Mouse (Mus musculus) regulatory T cell (primary cell): ENCODE data around the gene Gch1.

Experiments used
- in situ Hi-C: fragments of 300-600 bp; cut with MboI, MseI; formaldehyde crosslinking; loops from one replicate; pipeline ENCODE4 v1.15.1; 2025; ENCODE audit warnings: high pct_unique_total_duplicates

Gch1 gene

DNA sequence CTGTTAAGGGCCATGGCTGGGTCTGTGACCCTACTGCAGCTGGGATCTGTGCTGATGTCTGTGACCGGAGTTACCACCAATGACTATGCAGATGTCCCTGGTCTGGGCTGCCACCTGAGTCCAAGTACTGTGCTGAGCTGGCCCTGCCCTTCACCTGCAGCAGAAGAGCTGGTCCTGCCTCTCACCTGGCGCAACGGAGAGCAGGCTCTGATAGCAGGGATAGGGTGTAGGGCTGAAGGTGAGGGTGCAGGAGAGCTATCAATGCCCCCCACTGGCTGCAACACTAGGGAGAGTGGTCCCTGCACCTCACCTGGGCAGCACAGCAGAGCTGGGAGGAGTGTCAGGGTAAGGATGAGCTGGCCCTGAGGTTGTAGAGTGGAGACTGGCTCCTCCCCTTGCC, 17.4 kb upstream of the Gch1 start:
- in situ Hi-C loops = no loop called here

DNA sequence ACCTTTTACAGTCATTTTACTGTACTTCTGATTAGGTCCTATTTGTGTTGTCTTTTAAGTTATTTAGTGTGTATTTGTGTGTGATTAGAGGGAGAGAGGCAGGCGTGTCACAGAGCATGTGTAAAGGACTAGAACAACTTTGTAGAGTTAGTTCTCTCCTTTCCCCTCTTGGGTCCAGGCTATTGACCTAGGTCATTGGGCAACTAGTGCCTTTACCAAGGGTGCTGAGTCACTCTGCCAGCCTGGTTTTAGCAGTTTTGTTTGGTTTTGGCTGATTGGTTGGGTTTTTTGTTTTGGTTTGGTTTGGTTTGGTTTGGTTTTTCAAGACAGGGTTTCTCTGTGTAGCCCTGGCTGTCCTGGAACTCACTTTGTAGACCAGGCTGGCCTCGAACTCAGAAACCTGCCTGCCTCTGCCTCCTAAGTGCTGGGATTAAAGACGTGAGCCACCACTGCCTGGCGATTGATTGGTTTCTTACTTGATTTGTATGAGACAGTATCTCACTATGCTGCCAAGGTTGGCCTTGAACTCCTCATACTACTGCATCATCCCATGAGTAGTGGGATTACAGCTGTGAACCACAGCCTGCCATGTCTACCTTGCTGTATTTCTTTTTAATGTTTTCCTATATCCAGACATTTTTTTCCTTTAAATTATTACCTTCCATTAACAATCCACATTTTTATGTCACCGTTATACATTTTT, 16.2 kb upstream of the Gch1 start:
- in situ Hi-C loops = no loop called here

DNA sequence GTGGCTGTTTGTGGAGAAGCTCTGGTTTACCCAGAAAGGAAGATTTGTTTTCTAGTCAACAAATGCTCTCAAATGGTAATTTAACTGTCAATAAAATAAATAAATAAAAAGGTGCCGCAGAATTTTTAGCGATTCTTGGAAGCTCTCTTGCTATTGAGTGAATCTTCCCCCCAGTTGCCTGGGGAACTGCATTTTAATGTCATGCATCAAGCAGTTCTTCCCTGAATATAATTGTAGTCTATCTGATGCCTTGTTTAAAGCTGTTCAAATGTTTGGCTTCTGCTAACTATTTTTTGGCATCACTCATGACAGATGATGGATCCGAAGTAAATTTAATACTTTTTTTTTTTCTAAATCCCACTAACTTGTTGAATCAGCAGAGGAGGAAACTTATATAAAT, 8.1 kb upstream of the Gch1 start:
- in situ Hi-C loops = no loop called here

DNA sequence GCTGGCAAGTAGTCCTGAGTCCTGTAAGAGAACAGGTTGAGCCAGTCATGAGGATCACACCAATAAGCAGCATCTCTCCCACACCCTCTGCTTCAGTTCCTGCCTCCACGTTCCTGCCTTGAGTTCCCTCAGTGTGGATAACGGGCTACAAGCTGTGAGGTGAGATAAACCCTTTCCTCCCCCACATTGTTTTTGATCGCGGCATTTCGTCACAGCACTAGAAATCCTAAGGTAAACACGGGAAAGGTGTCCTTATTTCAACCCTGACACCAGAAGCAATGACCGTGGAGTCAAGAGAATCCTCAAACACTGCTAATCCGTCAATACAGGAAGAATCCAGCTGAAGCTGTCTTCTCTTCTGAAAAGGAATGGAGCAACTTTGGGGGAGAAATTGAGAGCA, 7.5 kb upstream of the Gch1 start:
- in situ Hi-C loops = no loop called here

DNA sequence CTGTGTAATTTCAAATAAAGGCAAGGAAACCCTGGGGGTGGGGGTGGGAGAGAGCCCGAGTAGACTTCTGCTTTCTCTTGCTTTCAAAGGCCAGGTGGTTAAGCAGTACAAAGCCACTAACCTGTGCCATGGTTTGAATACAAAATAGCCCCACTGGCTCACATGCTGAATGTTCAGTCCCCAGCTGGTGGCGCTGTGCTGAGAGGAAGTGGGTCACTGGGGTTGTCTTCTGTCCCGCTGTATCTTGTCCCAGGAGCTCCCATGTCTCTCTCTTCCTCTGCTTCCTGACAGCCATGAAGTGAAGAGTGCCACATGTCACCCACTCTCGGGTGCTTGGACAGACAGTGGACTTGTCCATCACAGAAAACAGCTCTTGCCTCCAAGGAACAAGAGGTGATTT, 4.9 kb upstream of the Gch1 start:
- in situ Hi-C loops = no loop called here

DNA sequence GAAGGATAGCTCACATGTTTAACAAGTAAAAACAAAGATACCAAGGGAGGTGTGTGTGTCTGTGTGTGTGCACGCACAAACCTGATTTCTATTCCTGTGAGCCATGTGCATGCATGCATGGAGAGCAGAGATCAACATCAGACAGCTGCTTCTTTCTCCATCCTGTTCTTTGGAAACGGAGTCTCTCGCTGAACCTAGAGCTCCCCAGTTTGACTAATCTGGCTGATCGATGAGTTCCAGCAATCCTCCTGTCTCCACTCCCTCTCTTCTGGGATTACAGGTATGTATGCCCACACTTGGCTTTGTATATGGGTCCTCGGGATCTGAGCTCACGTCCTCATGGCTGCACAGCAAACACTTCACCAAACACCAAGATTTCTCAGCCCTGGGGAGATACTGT, 4.3 kb upstream of the Gch1 start:
- in situ Hi-C loops = no loop called here

DNA sequence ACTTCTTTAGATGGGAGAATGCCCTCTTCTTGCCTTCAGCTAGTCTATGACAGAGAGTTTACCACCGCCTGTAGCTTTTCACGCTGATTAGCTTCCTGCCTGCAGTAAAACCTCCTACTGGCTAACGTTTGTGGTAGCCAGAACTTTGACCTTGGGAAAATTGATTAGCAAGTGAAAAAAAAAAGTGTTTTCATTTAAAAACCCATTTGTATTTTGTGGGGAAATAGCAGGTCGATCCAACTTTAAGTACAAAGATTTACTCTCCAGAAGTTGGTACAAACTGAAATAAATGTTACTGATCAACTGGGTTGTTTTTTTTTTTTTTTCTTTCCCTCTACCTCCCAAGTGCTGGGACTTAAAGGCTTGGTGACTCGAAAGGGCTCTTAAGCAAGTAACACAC, 2.6 kb upstream of the Gch1 start:
- in situ Hi-C loops = no loop called here

DNA sequence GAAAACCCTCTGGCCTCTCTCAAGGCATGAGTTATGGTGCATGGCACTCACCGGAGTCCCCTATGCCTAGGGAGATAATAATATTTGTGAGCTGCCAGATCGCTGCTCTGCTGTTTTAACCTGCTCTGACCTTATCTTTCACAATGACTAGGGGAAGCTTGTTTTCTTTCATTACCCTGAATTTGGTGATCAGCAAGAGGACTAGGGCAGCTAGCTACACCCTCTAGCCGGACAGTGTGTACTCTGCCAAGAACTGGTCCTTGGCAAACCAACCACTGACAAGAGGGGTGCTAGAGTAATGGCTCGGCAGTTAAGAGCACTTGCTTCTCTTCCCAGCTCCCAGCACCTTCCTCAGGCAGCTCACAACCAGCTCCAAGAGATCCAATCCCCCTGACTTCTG, 1.4 kb upstream of the Gch1 start:
- in situ Hi-C loops = no loop called here

DNA sequence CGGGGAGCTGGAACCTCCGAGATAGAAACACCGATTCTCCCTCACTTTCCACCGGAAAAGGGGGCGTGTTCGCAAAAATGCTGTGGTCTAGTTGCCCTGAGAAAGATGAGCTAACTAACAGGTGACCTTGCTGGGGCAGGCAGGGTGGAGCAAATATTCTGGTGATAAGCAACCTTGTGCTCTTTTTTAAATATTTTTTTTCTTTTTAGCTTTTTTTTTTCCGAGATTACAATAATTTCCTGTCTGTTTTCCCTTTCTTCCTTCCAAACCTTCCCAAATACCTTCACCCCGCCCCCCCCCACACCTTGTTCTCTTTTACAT, 382 bp upstream of the Gch1 start:
- in situ Hi-C loops = no loop called here

DNA sequence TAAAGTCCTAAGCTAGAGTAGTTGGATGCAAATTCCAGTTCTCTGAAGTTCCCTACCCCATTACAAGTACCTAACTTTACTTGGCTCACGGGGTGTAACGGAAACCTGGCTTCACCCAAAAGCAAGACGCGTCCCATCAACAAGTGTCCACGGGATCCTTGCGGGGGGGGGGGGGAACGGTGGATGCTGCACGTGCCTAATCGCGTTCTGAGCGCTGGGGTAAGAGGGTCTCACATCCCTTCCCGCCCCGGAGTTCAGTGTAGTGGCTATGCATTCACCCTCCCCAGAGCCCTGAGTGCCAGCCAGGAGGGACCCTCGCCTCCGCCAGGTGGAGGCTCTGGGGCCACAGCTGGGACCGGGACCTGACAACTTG, 752 bp downstream of the Gch1 start:
- in situ Hi-C loops = no loop called here

DNA sequence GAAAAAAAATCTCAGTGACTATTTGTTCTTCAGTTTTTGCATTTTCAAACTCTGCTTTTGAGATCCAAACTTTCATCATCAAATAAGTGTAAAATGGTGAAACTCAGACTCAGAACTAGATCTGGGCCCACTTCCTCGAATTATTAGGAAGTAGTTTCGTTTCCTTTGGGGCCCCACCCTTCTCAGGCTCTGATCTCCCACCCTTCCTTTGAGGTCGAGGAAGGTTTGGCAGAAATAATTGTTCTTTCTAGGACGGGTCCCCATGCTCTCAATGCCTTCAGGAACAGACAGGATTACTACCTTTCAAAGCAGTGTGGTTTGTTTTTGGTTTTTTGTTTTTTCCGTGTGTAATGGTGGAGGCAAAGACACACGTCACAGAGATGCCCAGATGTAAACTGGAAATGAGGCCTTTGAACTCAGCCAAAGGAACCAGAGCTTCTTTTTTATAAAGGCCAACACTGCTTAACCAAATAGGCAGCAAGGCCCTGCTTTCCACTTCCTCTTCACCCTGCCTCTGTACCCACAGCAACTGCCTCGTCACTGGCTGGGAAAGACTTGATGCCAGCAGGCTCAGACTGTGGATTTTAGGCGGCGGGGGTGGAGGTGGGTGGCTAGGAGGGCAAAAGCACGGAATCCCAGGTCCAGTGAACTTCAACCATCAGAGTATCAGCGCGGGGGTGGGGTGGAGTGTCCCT, 1.4 kb downstream of the Gch1 start:
- in situ Hi-C loops = no loop called here

DNA sequence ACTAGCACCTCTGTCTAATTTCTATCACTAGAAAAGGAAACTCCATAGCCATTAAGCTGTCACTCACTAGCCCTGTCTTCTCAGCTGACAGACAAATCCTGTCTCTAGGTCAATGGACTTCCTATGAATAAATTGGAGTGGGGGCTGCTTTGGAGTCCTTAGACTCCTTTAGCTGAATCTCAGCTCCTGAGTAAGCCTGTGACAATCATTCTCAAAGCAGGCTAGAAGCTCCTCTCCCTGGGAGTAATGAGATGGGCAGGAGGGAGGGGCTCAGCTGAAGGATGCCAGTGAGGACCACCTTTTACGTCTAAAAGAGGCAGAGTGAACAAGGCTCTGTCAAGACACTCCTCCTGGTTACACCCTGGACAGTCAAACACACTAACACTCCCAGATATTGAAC, 2.0 kb downstream of the Gch1 start:
- in situ Hi-C loops = no loop called here

DNA sequence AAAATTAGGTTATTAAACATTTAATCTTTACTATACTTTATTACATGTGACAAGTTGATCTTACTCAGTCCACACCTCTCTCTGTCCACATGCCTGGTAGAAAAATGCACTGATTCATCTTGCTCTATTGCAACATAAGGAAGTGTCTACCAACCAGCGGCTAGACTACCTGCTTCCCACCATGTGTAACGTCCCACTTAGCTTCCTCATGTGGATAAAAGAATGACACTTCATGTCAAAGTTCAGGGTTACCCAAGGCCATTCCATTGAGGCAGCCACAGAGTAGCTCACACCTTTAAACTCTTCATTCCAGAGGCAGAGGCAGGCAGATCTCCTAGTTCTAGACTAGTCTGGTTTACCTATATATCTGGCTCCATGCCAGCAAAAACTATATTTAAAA, 2.7 kb downstream of the Gch1 start:
- in situ Hi-C loops = no loop called here

DNA sequence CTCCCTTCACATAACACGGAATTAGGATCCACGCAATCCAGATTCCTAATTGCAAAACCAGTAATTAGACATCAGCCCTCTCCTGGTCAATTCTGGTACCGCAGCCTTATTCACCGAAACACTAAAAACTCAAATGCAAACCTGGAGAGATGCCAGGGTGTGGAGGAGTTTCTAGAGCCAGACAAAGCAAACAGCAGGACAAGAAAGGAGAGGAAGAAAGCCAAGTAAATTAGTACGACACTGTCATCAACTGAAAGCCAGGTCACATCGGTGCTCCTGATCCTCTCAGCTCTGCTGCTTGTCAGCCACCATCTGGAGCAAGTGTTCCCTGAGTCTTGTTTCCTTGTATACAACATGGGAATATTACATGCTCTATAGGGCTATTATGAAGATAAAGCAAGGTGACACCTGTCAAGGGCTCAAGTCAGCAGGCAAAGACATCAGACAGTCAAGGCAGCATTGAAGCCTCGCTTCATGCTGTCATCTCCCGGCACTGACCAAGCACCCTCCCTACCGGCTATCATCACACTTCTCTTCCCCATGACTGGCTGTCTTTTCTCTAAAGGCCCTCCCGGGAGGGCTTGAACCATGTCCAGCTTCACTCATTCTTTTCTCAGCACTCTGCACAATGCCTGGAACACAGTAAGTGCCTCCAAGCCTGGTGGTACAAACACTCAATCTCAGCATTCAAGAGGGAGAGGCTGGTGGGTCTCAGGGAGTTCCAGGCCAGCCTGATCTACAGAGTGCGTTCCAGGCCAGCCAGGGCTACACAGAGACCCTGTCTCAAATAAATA, 7.5 kb downstream of the Gch1 start:
- in situ Hi-C loops = no loop called here

DNA sequence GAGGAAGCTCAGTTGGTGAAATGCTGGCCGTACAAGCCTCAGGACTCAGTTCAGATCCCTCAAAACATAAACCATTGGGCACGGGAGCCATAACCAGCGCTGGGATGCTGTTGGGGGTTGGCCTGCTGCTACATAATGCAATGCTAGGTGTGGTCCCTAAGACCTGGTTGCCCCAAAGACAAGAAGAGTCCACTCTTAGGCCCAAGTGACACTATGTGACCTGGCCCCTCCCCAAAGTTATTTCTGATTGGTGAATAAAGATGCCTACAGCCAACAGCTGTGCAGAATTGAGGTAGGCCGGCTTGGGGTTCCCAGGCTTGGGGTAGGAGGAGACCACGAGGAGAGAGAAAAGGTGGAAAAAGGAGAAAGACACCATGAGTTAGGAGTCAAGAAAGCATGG, 10.4 kb downstream of the Gch1 start:
- in situ Hi-C loops = no loop called here

DNA sequence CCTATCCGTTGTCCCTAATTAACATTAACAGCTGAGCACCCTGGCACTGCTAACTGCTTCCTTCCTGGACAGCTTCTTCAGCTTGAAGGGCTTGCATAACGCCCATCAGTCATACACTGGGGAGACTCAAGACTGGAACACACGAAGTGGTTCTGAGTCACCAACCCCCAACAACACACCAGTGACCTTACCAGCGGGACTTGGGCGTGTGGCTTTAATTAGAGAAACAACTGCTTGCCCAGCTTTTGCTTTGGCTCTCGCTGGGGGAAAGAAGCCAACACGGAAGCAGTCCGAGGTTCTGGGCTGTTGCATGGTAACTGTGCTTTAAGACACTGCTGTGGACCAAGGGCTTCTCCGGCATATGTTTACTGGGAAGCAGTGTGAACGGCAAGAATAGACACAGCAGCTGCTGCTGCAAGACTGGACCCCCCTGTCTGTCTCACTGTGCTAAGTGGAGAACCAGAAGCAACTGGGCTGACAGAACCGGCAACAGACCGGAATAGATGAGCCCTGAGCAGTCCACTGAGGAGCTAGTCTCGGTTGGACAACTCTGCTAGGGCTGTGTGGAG, 11.3 kb downstream of the Gch1 start:
- in situ Hi-C loops = no loop called here

DNA sequence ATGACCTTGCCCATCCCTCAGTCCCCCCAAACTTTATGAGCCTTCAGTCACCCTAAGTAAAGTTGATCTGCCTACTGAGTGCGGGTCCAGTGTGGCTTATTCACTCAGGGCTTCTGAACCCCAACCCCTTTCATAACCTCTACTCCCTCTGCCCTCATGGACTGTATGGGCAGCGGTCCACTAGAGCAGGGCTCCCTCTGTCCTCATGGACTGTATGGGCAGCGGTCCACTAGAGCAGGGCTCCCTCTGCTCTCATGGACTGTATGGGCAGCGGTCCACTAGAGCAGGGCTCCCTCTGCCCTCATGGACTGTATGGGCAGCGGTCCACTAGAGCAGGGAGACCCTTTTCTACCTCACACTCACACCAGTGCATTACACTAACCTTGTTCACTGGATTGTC, 13.0 kb downstream of the Gch1 start:
- in situ Hi-C loops = no loop called here

DNA sequence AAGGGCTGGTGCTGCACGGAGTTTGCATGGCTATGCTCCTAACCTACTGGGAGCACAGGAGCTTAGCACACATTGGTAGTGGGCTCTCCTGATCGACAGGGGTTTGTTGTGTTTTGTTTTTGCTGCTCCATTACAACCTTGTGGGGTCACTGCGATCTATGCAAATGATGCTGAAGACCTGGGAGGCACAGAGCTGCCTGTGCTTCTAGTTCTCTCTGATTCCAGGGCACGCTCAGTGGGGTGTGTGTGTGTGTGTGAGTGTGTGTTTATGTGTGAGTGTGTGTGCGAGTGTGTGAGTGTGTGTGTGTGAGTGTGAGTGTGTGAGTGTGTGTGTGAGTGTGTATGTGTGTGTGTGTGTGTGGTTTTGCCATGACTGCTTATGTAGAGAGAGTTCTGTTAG, 14.1 kb downstream of the Gch1 start:
- in situ Hi-C loops = no loop called here

DNA sequence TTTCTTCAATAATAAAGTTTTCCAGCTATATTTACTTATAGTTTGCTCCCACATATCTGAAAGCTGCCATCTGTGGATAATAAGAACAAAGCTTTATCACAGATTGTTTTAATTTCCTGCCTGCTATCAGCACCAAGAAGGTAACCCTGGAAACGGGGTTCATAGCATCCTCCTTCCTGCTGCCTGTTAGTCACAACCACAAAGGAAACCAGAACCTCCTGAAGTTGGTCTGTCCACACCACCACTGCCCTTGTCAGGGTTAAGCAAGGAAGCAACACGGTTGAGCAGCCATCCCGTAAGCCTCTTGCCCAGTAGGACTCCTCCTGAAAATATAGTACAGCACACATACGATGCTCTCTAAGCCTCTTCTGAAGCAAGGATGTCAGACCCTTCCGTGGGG, 17.1 kb downstream of the Gch1 start:
- in situ Hi-C loops = no loop called here

DNA sequence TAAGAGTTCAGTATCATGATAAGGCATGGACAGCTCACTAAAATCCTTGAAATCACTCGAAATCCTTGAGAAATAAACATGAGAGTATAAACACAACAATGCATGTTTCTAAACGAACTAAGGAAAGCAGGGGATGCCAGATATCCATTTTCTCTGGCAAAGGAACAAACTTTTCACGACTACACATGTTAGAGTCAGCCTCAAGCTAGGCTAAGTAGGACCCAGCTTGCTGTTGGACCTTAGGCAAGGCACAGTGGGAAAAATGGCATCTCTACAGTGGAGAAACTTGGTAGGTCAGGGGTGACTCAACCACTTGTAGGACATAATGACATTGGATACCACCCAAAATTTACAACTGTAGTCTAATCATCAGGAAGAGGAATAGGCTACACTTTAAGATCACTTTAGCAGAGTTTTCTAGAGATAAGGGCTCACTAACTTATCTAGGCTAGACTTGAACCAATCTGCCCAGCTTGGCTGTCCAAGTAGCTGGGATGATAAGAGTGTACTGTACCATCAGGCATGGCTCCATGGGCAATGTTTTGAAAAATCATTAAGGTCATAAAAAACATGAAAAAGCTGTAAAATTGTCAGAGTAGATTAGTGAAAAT, 18.6 kb downstream of the Gch1 start:
- in situ Hi-C loops = no loop called here

DNA sequence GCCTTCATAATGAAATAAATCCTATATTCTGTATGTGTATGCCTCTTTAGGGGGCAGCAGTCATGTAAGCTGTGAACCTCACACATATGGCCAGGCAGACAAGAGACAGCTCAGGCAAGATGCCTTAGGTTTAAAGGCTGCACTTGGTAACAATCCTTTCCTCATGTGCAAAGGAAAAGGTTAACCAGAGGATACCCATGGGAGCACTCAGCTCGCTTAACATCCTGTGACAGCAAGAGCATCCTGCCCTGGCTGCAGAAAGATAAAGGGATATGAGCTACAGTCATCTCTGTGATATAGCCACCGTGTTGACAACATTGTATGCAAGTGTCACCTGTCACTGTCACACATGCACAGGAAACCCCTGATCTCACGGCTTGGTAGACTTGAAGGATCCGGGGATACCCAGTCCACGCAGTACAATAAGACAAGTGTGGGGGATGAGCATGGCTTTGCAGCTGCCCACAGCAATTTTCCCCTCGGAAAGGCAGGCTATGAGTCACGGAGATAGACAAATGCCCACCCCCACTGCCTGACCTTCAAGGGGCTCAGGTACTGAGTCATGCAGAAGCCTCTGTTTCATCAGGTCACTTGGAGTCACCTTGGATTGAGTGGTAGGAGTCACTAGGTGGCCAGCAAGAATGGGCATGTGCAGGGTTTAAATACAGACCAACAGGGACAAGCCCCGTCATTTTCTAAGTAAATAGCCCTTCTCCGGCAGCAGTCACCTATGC, 19.4 kb downstream of the Gch1 start:
- in situ Hi-C loops = no loop called here

DNA sequence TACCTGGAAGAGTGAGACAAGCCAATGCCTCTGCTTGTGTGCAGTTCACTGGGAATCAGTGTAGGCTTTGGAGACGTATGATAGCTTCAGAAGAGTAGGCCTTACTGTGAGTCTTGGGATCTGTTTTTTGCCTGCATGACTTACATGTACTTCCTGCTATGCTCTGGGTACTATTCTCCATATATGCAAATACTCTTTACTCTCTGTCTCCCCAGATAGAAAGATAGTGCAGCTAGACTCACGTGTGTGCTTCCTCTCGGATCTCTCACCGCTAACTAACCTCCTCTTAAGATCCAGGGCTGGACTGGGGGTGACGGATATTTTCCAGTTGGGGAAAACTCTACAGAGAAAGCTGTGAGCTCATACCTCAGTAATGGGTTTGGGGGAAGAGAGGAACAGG, 23.5 kb downstream of the Gch1 start:
- in situ Hi-C loops = no loop called here
